Mouse (Mus musculus) kidney, adult 2 months (tissue): ENCODE data around the gene Sos1. TPM values are rescaled to one million over a fixed set of nuclear protein-coding genes. Genes with fewer than 3 reads are reported as not detected.

Source experiments
- DNase-seq: peaks from one replicate; pipeline ENCODE4 v3.0.0; 2021
- H3K27ac ChIP-seq: fragments of 200-500 bp; 2 replicates; pipeline ENCODE4 v1.5.1; 2012; ENCODE audit warnings: low read depth, low read length, control low read depth, inconsistent platforms; ENCODE audit not compliant: insufficient read depth
- H3K27me3 ChIP-seq: fragments of 200-500 bp; replicated peaks from 2 replicates; pipeline ENCODE4 v1.6.1; 2012; ENCODE audit warnings: mild to moderate bottlenecking, moderate library complexity, low read length, inconsistent platforms; ENCODE audit not compliant: control insufficient read depth, insufficient read depth
- H3K36me3 ChIP-seq: fragments of 200-500 bp; 2 replicates; pipeline ENCODE4 v1.6.1; 2012; ENCODE audit warnings: mild to moderate bottlenecking, moderate library complexity, low read length, inconsistent platforms; ENCODE audit not compliant: control insufficient read depth, insufficient read depth
- H3K4me1 ChIP-seq: fragments of 200-500 bp; 2 replicates; pipeline ENCODE4 v1.6.1; 2011; ENCODE audit warnings: low read length; ENCODE audit not compliant: control insufficient read depth, insufficient read depth
- H3K4me3 ChIP-seq: fragments of 200-500 bp; 2 replicates; pipeline ENCODE4 v1.5.1; 2011; ENCODE audit warnings: mild to moderate bottlenecking, low read depth, low read length, control low read depth; ENCODE audit not compliant: insufficient read depth
- CTCF ChIP-seq: fragments of 200-500 bp; conservative IDR thresholded peaks from 2 replicates; pipeline ENCODE4 v1.5.1; 2011; ENCODE audit warnings: low read depth, mild to moderate bottlenecking, control low read depth, low read length, moderate library complexity, mixed read lengths; ENCODE audit not compliant: insufficient read depth, insufficient read length
- POLR2A ChIP-seq: fragments of 200-500 bp; IDR thresholded peaks from one replicate; pipeline ENCODE4 v1.6.1; 2011; ENCODE audit warnings: low read depth, low read length, control low read depth
- WGBS: fragments of 180-500 bp; shearing (Covaris S2); methylation state at CpG from one replicate; pipeline ENCODE4 v1.1.7; 2018; 5-methylcytosine and 5-hydroxymethylcytosine counted together
- polyA plus RNA-seq: library from polyadenylated mRNA; depleted of rRNA; stranded (reverse); fragments of >200 nt; gene quantifications from 2 replicates; pipeline ENCODE4 v1.2.3, GENCODE M21; 2012

Gene Sos1
- polyA plus RNA-seq, 1 experiment: 4.9 TPM

DNA sequence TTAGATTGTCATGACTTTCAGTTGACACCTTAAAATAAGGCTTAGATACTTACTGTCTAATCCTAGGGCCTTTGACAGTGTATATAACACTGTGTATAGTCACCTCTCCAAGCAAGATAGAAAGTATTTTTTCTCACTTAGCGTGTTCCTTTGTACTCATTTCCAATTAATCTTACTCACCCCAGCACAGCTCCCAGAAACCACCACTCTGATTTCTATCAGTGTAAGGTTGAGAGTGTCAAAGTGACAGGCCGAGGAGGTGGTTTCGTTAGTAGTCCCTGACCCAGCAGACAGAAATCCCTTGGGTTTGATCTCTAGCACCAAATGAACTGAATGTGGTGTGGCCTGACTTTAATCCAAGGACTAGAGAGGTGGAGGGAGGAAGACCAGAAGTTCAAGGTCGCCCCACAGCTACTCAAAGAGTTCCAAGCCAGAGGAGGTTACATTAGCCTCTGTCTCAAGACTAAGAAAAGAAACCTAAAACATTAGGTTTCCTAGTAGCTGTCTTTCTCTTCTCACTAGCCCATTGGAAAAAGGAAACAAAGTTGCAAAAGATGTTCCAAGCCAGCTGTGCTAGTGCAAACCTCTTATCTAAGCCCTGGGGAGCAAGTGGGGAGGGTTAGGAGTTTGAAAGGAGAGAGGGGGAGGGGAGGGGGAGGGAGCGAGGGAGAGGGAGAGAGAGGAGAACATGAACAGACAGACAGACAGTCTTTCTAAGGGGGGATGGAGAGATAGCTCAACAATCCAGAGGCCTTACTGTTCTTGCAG, 21.0 kb upstream of the Sos1 start:
- Histone ChIP-seq H3K4me3 (no peak overlapping the region), H3K27ac (no peak overlapping the region), H3K27me3 (no peaks in the 10 kb centered on the region), H3K36me3 (no peaks in the 10 kb centered on the region), H3K4me1 (no peaks in the 10 kb centered on the region)
- TF ChIP-seq POLR2A (no peak), CTCF (no peak)
- no peak for DNase-seq
- WGBS: 85% methylated on average over 5 of the region's 5 CpGs

DNA sequence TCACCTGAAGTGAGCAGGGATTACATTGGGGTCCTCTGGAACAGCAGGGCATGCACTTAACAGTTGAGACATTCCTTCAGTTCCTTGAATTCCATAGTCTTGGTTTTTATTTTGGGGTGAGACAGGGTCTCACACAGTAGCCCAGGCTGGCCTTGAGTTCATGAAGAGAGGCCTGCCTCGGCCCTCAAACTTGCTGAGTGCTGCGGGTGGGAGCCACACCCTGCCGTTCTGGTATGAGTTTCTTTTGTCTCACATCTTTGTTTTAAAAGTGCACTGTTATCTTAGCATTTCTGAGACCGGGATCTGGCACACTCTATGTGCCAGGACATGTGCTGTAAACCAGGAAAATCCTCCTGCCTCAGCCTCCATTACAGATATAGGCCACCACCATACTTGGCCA, 19.8 kb upstream of the Sos1 start:
- Histone ChIP-seq H3K36me3 (no peaks in the 10 kb centered on the region), H3K27ac (no peak overlapping the region), H3K4me1 (no peaks in the 10 kb centered on the region), H3K27me3 (no peaks in the 10 kb centered on the region), H3K4me3 (no peak overlapping the region)
- no peak for TF ChIP-seq POLR2A
- no peak for TF ChIP-seq CTCF
- DNase-seq: no peak
- WGBS: 86% methylated on average over 4 of the region's 4 CpGs

DNA sequence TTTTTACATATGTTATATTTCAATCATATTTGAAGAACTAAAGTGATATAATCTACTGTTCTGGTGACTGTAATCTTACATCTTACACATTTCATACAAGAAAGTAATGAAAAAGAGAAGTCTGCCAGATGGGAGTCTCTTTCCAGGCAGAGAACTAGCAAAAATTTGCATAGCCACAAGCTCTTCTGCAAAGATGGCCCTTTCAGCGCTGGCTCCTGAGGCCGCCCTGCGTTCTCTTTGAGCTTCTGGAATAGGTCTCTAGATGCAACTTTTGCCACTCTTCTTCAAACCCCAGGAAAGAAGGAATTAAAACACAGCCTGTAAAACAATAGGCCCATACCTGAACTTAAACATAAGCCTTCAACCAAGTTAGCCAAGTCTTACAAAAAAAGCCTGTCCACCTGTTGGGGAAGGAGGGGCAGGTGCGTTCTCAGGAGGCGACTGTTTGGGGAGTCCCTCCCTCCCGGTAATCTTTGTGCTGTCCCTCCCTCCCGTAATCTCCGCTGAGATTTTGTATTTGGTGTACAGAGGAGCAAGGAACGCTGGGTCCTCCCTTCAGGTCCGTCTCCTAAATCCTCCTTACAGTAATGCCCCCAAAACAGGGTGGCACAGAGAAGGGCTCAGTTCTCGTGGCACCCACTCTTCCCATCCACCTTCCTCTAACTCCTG, 18.5 kb upstream of the Sos1 start:
- DNase-seq: no peak
- Histone ChIP-seq H3K36me3 (no peaks in the 10 kb centered on the region), H3K27ac (no peak overlapping the region), H3K4me1 (no peaks in the 10 kb centered on the region), H3K27me3 (no peaks in the 10 kb centered on the region), H3K4me3 (no peak overlapping the region)
- TF ChIP-seq POLR2A (no peak), CTCF (no peak)
- 67% methylated on average over 11 of the region's 11 CpGs for WGBS

DNA sequence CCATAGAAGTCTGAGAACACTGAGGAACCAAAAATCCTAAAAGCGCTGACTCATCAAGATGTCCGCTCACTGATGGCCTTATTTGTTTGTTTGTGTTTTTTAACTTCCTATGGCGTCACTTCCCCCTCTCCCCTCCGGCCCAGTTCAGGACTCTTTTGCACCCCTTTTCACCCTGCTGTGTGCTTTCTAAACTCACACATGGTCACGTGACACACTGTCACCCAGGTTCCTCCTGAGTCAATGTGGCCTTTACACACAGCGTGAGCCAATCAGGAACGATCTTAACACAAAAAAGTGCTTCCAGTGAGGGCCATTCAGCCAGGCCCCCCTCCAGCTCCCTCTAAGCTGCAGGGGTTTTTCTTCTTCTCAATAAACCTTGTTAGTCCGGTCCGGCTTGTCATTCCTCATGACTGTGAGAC, 16.9 kb upstream of the Sos1 start:
- 84% methylated on average over 9 of the region's 9 CpGs for WGBS
- Histone ChIP-seq H3K36me3 (no peaks in the 10 kb centered on the region), H3K27ac (no peak overlapping the region), H3K27me3 (no peaks in the 10 kb centered on the region), H3K4me3 (no peak overlapping the region), H3K4me1 (no peaks in the 10 kb centered on the region)
- DNase-seq: no peak
- no peak for TF ChIP-seq POLR2A
- no peak for TF ChIP-seq CTCF

DNA sequence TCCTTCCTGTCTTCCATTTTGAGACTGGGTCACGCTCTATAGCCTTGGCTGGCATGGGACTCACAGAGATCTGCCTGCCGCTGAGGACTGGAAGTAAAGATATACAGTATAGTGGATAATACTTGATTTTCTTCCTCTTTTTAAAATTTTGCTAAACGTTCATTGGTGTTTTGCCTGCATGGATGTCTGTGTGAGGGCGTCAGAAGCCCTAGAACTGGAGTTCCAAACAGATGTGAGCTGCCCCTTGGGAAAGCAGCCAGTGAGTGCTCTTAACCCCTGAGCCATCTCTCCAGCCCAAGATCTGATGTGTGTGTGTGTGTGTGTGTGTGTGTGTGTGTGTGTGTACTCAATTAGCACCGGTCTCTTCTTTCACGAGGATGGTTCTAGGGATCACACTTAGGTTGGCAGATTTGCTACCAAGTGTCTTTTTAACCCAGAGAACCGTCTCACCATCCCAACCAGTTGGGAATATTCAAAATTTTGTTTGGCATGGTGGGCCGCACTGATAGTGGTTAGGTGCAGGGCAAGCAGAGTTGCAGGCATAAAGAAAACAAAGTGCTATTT, 16.4 kb upstream of the Sos1 start:
- TF ChIP-seq POLR2A (no peak), CTCF (no peak)
- Histone ChIP-seq H3K27me3 (no peaks in the 10 kb centered on the region), H3K4me1 (no peaks in the 10 kb centered on the region), H3K4me3 (no peak overlapping the region), H3K27ac (no peak overlapping the region), H3K36me3 (no peaks in the 10 kb centered on the region)
- WGBS: 83% methylated on average over 8 of the region's 8 CpGs
- no peak for DNase-seq

DNA sequence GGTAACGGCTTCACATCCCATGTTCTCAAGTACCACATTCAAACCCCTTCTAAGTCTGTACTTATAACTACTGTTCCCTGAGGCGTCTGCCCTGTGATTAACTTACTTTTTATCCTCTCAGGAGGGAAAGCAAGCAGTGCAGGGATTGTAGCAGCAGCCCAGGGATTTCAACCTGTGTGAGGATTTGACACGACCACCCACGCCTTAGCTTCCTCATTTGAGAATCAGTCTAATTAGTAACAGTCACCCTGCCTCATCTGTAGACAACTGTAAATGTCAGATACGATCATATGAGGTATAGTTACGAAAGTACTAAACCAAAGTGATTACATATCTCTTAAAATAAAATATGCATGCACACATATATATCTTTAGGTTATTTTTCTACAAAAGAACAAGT, 15.9 kb upstream of the Sos1 start:
- WGBS: 72% methylated on average over 6 of the region's 6 CpGs
- TF ChIP-seq CTCF: no peak
- TF ChIP-seq POLR2A: no peak

DNA sequence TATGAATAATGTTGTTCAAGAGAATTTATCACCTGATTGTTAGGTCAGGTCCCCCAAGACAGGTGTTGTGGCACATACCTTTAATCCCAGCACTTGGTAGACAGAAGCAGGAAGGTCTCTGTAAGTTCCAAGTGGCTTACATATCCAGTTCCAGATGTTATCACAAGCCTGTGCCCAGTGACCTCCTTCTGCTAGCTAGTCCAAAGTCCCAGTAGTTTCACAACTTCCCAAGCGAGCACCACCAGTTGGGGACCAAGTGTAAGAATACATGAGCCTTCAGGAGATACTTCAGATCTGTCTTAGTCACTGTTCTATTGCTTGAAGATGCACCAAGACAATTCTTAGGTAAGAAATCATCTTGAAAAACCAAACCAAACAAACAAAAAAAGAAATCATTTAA, 13.6 kb upstream of the Sos1 start:
- Histone ChIP-seq H3K36me3 (no peaks in the 10 kb centered on the region), H3K27me3 (no peaks in the 10 kb centered on the region), H3K4me1 (no peaks in the 10 kb centered on the region), H3K4me3 (no peak overlapping the region), H3K27ac (no peak overlapping the region)
- DNase-seq: no peak
- TF ChIP-seq CTCF (no peak), POLR2A (no peak)
- WGBS: 50% methylated on average over 1 of the region's 1 CpGs

More for the DNA sequence above, 15.9 kb upstream of the Sos1 start:
- no peaks in the 10 kb centered on the region for H3K27me3 ChIP-seq
- no peaks in the 10 kb centered on the region for H3K36me3 ChIP-seq
- no peaks in the 10 kb centered on the region for H3K4me1 ChIP-seq
- no peak overlapping the region for H3K27ac ChIP-seq
- DNase-seq: no peak
- no peak overlapping the region for H3K4me3 ChIP-seq
